Mouse (Mus musculus) stomach, postnatal 0 days (tissue): ENCODE measurements around the gene Vapa. TPM values are rescaled to one million over a fixed set of nuclear protein-coding genes. Genes with fewer than 3 reads are reported as not detected.

Experiments
- ATAC-seq: fragments of 200-750 bp; cut with Nextera tagmentation; 2 replicates; pipeline ENCODE4 v1.8.0; 2017; ENCODE audit not compliant: low FRiP score, low TSS enrichment
- DNase-seq: peaks from one replicate; pipeline ENCODE4 v3.0.0-alpha.2; 2016; ENCODE audit warnings: low spot score
- H3K27ac ChIP-seq: fragments of 300-500 bp; sonication (generic); replicated peaks from 2 replicates; pipeline ENCODE4 v1.5.1; 2014; ENCODE audit warnings: mild to moderate bottlenecking, control low read depth
- H3K27me3 ChIP-seq: fragments of 300-500 bp; sonication (generic); 2 replicates; pipeline ENCODE4 v1.6.1; 2014; ENCODE audit warnings: low read length; ENCODE audit not compliant: control insufficient read depth, insufficient read depth
- H3K36me3 ChIP-seq: fragments of 300-500 bp; sonication (generic); 2 replicates; pipeline ENCODE4 v1.6.1; 2014; ENCODE audit warnings: low read length, mixed read lengths; ENCODE audit not compliant: control insufficient read depth, insufficient read depth
- H3K4me1 ChIP-seq: fragments of 300-500 bp; sonication (generic); replicated peaks from 2 replicates; pipeline ENCODE4 v1.6.1; 2014; ENCODE audit warnings: antibody characterized with exemption; ENCODE audit not compliant: control insufficient read depth, insufficient read depth
- H3K4me2 ChIP-seq: fragments of 300-500 bp; sonication (generic); replicated peaks from 2 replicates; pipeline ENCODE4 v1.6.1; 2014; ENCODE audit warnings: low read depth, mild to moderate bottlenecking, control low read depth, moderate library complexity
- H3K4me3 ChIP-seq: fragments of 300-500 bp; sonication (generic); 2 replicates; pipeline ENCODE4 v1.5.1; 2014; ENCODE audit warnings: low read depth, low read length, control low read depth
- H3K9ac ChIP-seq: fragments of 300-500 bp; sonication (generic); 2 replicates; pipeline ENCODE4 v1.6.1; 2014; ENCODE audit warnings: mild to moderate bottlenecking, low read length, control low read depth, mixed read lengths
- H3K9me3 ChIP-seq: fragments of 300-500 bp; sonication (generic); 2 replicates; pipeline ENCODE4 v1.6.1; 2016; ENCODE audit warnings: low read length; ENCODE audit not compliant: control insufficient read depth
- CTCF ChIP-seq: IDR thresholded peaks from 2 replicates; pipeline ENCODE4 v1.5.1; 2016; ENCODE audit warnings: antibody characterized with exemption, low read depth, mild to moderate bottlenecking, moderate library complexity
- EP300 ChIP-seq: optimal IDR thresholded peaks from 2 replicates; pipeline ENCODE3; 2016; ENCODE audit warnings: antibody characterized with exemption
- WGBS: fragments of 180-500 bp; shearing (Covaris S2); extraction: QIAGEN DNeasy Blood & Tissue Kit; methylation state at CpG from one replicate; pipeline ENCODE4 v1.1.7; 2014; 5-methylcytosine and 5-hydroxymethylcytosine counted together
- polyA plus RNA-seq: library from polyadenylated mRNA; unstranded; fragments of >200 nt; fragmentation: Nextera tagmentation; extraction: Ambion mirVana; gene quantifications from 2 replicates; pipeline ENCODE4 v1.2.1, GENCODE M21; 2015

Gene Vapa
- polyA plus RNA-seq, 1 experiment from 2014 or later = 203 TPM

GRCm38 (mm10) chr17:65608312-65608687 lies 5.1 kb downstream of the Vapa start:
- DNase-seq = peak; percentile 51
- Histone ChIP-seq H3K9ac (no peak overlapping the region), H3K9me3 (no peaks in the 10 kb centered on the region), H3K4me3 (no peak overlapping the region), H3K4me1 (peaks cover 16% of the 10 kb centered on the region), H3K27me3 (no peaks in the 10 kb centered on the region), H3K4me2 (peak overlapping the region; percentile 31; the same call in 1 of the 2 replicates), H3K36me3 (no peaks in the 10 kb centered on the region), H3K27ac (peak overlapping the region; percentile 58; the same call in 1 of the 2 replicates)
- TF ChIP-seq EP300 (no peak), CTCF (no peak)
- 0 out of 2 replicates have a peak, but pooled peaks have one; percentile 47 for ATAC-seq
- 61% methylated on average over 2 of the region's 2 CpGs for WGBS

DNA sequence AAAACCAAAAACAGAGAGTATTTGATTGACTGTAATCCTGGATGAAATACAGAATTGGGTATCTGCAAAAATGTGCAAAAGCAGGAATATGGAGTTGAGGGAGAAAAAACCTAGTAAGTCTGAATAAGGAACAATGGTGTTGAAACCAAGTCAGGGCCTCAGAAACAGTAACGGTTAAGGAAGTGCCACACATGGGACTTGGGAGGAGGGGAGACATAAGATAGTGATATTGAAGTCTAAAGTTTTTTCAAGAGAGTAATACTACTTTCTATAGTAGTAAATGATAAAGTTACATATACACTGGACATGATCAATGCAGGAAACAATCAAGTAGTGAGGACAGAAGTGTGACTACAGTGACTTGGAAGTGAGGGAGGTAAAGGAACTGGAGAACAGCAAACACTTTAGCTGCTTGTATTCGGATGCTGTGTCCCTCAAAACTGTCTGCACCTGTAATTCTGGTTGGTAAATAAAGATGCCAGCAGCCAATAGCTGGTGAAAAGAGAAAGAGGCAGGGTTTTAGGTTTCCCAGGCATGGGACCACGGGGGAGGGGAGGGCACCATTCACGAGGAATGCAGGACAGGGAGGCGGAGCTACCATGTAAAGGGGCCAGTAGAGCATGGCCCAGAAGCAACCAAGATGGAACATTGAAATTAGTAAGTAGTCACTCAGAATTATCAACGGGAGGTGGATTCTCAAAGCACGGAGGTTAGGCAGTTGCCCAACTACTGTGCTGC lies 5.6 kb downstream of the Vapa start:
- Histone ChIP-seq H3K36me3 (no peaks in the 10 kb centered on the region), H3K9me3 (no peaks in the 10 kb centered on the region), H3K27ac (peak overlapping the region; percentile 58; the same call in 1 of the 2 replicates), H3K4me1 (peaks cover 16% of the 10 kb centered on the region), H3K4me3 (no peak overlapping the region), H3K27me3 (no peaks in the 10 kb centered on the region), H3K4me2 (peak overlapping the region; percentile 31; the same call in 1 of the 2 replicates), H3K9ac (no peak overlapping the region)
- DNase-seq (peak; percentile 51), ATAC-seq (0 out of 2 replicates have a peak, but pooled peaks have one; percentile 21)
- WGBS = 38% methylated on average over 7 of the region's 7 CpGs
- TF ChIP-seq EP300 (no peak), CTCF (no peak)

DNA sequence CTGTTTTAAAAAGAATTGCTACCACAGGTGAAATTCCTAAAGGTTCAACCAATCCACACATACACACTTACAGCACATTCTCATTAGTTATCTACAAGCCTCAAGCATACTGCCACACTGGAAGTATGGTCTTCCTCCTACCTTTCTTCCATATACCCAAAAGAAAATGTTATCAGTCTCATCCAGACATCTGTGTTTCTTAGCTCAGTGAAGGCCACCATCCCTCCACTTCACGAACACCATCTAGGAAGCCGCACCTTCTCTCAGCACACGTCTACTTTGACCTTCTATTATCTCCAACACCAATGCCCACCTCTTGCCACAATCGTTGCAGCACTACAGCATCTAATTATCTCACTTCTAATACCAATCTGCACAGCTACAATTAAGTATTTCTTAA lies 7.3 kb downstream of the Vapa start:
- H3K36me3 ChIP-seq = no peaks in the 10 kb centered on the region
- no peak overlapping the region for H3K9ac ChIP-seq
- H3K9me3 ChIP-seq = no peaks in the 10 kb centered on the region
- no peak overlapping the region for H3K27ac ChIP-seq
- peaks cover 16% of the 10 kb centered on the region for H3K4me1 ChIP-seq
- ATAC-seq = no peak
- WGBS = 69% methylated on average over 4 of the region's 4 CpGs
- DNase-seq = no peak
- H3K4me2 ChIP-seq = no peak overlapping the region
- H3K27me3 ChIP-seq = no peaks in the 10 kb centered on the region
- H3K4me3 ChIP-seq = no peak overlapping the region
- TF ChIP-seq CTCF (no peak), EP300 (no peak)

DNA sequence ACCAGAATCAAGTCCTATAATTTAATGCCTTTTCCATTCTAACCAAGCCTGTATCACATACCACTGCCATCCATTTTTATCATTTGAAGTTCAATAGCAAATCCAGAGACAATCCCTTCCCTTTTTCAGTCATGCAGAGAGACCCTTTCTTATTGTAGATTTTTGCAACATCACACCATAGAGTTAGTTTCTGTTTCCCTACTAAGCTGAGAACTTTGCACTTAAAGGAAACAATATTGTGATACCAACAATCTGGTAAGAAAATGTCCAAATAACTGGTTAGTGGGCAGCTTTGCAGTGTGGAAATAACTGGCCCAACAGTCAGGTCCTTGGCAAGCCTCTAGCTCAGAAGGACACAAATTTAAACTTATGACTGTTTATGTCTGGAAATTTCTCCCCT lies 8.5 kb downstream of the Vapa start:
- no peak overlapping the region for H3K4me3 ChIP-seq
- no peak overlapping the region for H3K4me2 ChIP-seq
- no peak overlapping the region for H3K9ac ChIP-seq
- ATAC-seq (no peak), DNase-seq (no peak)
- no peaks in the 10 kb centered on the region for H3K27me3 ChIP-seq
- peaks cover 16% of the 10 kb centered on the region for H3K4me1 ChIP-seq
- H3K27ac ChIP-seq = no peak overlapping the region
- no peaks in the 10 kb centered on the region for H3K36me3 ChIP-seq
- no peak for TF ChIP-seq CTCF
- no peak for TF ChIP-seq EP300
- no peaks in the 10 kb centered on the region for H3K9me3 ChIP-seq

DNA sequence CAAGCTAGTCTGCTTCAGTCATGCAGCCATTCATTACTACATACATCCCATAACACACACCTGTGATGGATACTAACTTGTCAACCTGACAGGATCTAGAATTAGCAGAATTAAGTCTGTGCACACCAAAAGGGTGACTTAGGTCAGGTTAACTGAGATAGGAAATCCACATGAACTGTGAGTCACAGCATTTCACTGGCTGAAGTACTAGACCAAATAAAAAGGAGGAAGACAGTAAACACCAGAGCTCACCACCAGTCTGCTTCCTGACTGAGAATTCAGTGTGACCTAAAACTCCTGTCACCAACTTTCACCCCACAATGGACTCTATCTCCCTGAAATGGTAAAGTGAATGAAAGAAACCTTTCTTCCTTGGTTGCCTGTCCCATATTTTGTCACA lies 9.0 kb downstream of the Vapa start:
- DNase-seq (no peak), ATAC-seq (peak; percentile 63)
- TF ChIP-seq CTCF (no peak), EP300 (no peak)
- H3K9me3 ChIP-seq = no peaks in the 10 kb centered on the region
- no peak overlapping the region for H3K4me3 ChIP-seq
- no peak overlapping the region for H3K9ac ChIP-seq
- H3K4me2 ChIP-seq = no peak overlapping the region
- H3K36me3 ChIP-seq = no peaks in the 10 kb centered on the region
- peaks cover 14% of the 10 kb centered on the region for H3K4me1 ChIP-seq
- no peak overlapping the region for H3K27ac ChIP-seq
- no peaks in the 10 kb centered on the region for H3K27me3 ChIP-seq

DNA sequence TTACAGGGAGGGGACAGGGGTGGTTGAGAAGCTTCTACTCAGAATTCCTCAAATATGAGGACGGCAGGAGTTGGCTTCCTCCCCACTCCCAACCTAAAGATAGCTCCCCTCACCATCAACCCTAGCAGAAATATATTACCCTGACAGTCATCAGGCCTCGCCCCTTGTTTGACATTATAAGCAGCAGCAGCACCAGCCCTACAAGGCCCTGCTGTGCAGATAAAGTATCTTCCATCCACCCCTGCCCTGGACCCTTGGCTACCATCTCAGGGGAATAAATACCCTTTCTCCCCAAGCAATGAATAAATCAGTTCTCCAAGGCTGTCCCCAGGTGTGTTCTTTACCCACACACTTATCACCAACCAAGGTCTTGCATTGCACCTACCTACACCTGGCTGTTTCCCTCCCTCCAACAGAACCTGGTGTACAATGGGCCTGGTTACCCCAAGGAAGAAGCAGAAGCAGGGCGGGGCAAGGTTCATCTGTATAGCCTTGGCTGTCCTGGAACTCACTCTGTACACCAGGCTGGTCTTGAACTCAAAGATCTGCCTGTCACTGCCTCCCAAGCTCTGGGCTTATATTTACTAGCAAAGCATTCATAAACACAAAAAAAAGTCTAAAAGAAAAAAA lies 15.4 kb downstream of the Vapa start:
- no peak overlapping the region for H3K27ac ChIP-seq
- DNase-seq (no peak), ATAC-seq (0 out of 2 replicates have a peak, but pooled peaks have one; percentile 45)
- H3K4me1 ChIP-seq = no peaks in the 10 kb centered on the region; the same call in 1 of the 2 replicates
- H3K27me3 ChIP-seq = no peaks in the 10 kb centered on the region
- no peak for TF ChIP-seq EP300
- TF ChIP-seq CTCF = no peak
- no peak overlapping the region for H3K4me2 ChIP-seq
- peaks cover under 1% of the 10 kb centered on the region; the same call in 1 of the 2 replicates for H3K36me3 ChIP-seq
- no peak overlapping the region for H3K4me3 ChIP-seq
- no peak overlapping the region for H3K9ac ChIP-seq
- H3K9me3 ChIP-seq = no peaks in the 10 kb centered on the region
- WGBS = 65% methylated on average over 3 of the region's 3 CpGs
